Mouse (Mus musculus) NIH3T3 (cell line): Measurements from ENCODE around the gene Tagap.
"Not testable (repeated sequence)": the region's sequence is repeated elsewhere in the genome, so short reads cannot be mapped to it uniquely, and the experiment has no call there.

Experiments used
- DNase-seq: peaks from one replicate; pipeline ENCODE4 v3.0.0-alpha.2; 2012; ENCODE audit warnings: low read depth

Gene Tagap

GRCm38 (mm10) chr17:7915791-7916190 is 10.0 kb upstream of the Tagap start:
- DNase-seq = no peak

- DNase-seq = no peak
These were observed 8.8 kb upstream of the Tagap start for GRCm38 (mm10) chr17:7916782-7917574.

DNA sequence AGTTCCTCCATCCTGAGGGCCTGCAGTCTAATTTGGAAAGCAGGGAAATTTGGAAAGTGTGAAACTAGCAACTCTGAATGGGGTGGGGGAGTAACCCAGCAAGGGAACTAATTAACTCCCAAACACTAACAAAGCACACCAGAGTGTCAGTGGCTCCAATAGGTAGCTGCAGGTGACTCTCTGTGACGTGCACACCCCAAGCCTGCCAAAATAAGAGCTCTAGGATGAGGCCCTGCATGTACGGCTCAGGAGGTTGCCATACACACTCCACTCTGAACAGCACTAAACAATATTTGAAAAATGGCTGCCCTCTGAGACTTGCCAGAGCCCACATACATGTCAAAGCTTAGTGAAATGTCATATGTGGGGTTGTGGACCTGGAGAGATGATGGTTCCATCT is 7.4 kb upstream of the Tagap start:
- DNase-seq = no peak

- DNase-seq = no peak
These were observed 6.6 kb upstream of the Tagap start for GRCm38 (mm10) chr17:7919209-7919608.

GRCm38 (mm10) chr17:7922564-7922963 is 3.2 kb upstream of the Tagap start:
- no peak for DNase-seq

DNA sequence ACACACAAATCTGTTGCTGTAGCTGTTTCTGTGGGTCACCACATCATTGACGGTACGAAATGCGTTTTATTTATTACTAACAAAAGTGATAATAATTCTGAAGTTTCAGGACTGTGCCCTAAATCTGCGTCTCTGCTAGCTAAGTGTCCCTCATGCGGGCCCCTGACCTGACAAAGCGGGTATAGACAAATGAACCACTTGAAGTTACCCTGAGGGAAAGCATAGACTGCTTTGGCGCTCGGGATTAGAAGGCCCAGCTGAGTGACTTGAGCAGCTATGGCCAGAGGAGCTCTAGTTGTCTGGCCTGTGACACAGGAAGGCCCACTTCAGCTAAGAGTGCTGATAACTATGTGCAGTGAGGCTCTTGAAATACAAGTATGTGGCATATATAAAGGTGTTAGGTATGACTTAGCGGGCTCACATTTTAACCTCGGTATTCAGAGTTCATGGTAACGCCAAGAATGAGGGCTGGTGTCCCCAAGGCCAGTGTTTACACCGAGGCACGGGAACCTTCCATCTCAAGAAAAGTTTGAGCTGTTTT is 1.5 kb upstream of the Tagap start:
- no peak for DNase-seq

GRCm38 (mm10) chr17:7927582-7928535 is 2.1 kb downstream of the Tagap start:
- DNase-seq = peak; percentile 67

GRCm38 (mm10) chr17:7928662-7929061 is 2.9 kb downstream of the Tagap start:
- DNase-seq = no peak

DNA sequence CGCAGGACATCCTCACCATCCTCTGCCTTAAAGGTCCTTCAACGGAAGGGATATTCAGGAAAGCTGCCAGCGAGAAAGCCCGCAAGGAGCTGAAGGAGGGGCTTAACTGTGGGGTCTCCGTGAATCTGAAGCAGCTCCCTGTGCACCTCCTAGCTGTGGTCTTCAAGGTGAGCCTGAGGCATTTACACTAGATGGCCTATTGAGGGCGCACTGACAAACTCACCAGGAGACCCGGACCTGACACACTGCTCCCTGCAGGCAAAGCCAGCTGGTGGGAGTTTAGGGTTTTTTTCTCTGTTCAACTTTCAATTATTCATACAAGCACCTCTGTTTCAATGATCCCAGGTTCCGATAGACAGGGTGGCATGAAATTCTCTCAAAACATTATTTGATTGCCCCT is 3.5 kb downstream of the Tagap start:
- no peak for DNase-seq

GRCm38 (mm10) chr17:7931096-7931990 is 5.5 kb downstream of the Tagap start:
- DNase-seq = peak; percentile 56

DNA sequence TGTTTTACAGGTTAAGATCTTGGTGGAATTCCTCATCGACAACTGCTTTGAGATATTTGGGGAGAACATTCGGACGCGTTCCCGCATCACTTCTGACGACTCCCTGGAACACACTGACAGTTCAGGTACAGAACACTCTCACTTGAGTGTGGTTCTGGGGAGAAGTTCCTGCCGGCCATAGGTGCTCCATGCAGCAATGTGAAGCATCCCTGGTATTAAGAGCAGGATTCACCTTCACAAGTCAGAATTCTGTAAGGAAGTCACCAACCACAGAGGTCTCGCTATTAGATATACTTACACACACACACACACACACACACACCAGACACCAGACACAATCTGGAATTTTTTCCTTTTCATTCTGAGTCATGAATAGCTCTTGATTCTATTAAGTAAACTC is 6.3 kb downstream of the Tagap start:
- not testable (repeated sequence) for DNase-seq

DNA sequence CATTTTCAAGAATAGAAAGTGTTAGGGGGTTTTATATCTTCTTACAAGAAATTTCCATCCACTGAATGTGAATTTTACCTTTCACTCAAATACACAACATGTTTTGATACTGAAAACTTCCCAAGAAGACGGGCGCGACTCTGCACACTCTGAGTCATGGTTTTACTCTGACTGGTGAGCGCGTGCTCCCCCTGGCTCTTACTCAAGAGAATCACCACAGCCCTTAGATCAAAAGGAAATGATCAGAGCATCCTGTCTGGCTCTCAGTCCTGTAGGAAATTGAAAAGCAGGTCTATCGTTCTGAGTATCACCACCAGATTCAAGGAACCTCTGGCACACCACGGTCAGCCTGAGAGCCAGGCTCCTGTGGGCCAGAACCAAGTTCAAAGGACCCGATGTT is 13.8 kb downstream of the Tagap start:
- DNase-seq = peak; percentile 81

DNA sequence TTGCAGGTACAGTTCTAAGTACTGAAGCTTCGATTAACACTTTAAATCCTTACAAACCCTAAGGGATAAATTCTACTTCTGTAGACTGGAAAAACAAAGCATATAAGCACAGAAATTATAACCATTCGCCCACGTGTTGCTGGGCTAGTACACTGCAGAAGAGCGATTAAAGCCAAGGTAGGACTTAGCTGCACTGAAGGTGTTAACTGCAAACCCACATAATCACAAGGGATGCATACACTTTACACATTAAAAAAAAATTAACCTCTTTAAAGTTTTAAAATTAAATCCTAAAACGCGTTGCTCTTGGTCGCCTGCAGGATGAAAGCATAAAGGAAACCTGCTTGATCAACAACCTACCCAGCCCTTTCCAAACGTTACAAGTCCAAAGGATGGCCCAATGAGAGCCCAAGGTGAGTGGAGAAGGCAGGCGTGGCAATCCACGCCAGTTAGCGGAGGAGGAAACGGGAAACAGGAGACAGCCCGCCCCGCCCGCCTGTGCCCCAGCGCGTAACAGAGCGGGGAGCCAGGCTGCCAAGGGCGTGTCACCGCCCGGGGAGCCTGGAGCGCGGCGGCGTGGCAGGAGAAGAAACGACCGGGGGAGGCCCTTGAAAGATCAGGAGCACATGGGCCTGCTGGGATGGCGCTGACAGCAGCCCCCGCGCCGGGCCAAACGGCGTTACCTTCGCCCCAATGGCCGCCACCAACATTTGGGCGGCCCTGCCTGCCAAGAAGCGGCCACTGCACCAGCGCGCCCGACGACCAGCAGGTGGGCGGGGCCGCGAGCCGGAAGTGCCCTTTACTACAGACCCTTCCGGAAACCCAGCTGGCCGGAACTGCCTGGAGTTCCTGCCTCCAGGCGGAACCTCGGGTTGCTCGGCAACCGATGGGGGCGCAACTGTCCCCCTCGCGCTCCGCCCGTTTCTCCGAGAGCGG is 19.6 kb downstream of the Tagap start, which contains the start of gene Rsph3a:
Gene Rsph3a, plus strand, starts transcription at position 498 of the 936 bp plus-strand sequence.
- peak; percentile 94 for DNase-seq

DNA sequence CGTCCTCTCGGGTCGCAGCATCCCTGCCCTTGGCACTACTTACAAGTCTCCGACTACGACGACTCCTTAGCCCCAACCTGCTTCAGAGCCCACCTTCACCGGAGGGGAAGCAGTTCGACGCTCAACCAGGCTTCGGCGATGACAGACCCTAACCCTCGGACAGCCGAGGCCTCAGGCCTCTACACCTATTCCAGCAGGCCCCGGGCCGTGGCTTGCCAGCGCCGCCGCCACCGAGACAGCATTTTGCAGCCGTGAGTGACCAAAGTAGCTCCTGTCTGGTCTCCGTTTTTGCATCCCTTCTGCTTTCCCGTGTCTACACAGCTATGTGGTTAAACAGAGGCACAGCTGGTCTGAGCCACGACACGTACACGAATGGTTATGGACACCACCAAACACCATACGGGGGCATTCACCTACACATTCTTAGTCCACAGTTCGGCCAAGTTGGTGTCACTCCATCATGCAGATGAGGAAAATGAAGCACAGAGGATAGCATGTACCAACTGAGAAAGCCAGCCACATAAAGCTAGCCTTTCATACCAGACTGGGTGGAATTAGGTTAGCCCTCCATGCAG is 20.3 kb downstream of the Tagap start:
- not testable (repeated sequence) for DNase-seq

DNA sequence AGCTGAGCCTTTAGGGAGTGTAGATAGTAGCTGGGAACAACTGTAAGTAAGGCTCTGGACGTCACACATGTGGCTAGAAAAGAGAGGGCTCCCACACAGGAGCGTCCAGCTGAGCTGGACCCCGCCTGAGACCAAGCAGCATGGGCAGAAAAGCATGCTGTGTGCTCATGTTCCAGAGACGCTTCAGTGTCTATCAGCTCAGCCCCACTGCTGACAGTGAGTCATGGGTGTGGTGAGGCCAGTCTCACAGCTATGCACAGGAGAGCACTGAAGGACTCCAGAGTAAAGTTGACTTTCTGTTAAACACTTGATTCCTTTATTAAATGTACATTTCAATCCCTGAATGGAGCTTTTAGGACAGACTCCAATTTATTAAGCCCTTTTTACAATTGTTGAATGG is 25.5 kb downstream of the Tagap start:
- DNase-seq = not testable (repeated sequence)

DNA sequence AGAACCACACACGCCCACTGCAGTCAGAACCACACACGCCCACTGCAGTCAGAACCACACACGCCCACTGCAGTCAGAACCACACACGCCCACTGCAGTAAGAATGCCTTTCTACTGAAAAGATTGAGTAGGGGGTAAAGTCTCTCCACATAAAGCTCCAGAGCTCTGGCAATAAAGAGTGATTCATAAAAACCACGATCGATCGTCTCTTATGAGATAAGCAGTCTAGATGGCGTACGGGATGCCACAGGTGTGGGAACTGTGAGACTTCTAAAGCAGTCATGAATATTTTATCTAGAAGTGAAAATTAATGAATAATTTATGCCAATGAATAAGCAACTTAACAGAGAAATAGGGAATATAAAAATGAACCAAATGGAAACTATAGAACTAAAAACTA is 31.4 kb downstream of the Tagap start:
- DNase-seq = not testable (repeated sequence)

DNA sequence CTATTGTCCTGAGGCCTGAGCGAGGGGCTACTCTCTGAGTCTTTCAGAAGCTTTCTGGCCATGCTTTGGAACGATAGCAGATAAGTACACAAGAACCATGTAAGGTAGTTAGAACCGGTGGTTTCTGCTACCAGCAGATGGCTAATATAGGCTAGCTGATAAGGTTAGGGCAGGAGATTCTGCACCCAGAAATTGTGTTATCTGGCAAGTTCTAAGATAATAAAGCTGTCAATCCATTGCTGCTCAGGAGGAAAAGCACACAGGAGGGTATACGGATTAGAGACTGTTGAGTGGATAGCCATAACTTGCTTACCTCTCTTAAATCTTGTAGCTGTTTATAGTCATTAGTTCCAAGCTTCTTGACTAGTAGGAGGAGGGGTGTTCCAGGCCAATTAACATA is 37.5 kb downstream of the Tagap start:
- DNase-seq = not testable (repeated sequence)

DNA sequence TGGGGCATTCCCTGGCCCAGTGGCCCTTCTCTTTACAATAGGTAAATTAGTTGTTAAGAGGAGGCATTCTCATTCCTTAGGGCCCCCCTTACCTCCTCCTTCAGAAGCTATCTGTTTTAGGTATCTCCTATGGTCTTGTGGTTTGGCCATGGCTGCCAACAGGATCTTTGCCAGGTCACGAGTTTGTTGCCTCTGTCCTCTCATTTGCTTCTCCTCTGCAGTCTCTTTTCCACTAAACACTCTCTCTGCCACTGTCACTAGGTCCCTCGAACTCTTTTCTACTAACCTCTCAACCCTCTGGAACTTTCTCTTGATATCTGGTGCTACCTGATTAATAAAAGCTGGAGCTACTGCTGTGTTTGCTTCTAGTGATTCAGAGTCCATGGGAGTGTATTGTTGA is 38.6 kb downstream of the Tagap start:
- DNase-seq = not testable (repeated sequence)

- DNase-seq = not testable (repeated sequence)
These were observed 42.7 kb downstream of the Tagap start for GRCm38 (mm10) chr17:7968490-7968889.

DNA sequence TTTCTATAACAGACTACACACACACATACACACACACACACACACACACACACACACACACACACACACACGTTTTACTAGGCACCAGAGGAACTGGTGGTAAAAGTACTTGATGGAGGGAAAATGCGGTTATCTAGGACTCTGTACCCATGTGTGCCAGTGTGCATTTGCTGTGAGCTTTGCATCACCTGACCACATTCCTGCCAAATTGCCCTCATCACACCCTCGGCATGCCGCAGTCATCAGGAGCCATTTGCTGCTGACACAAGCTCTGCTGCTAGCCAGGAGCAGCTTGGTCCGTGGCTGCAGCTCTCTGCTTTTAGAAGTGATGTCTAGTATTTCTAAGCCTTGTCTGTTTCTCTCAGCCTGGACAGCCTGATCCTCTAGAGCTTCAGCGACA is 44.0 kb downstream of the Tagap start:
- not testable (repeated sequence) for DNase-seq
